Mouse (Mus musculus) ES-E14 (cell line): ENCODE measurements around the gene Pip4k2a. TPM values are rescaled to one million over a fixed set of nuclear protein-coding genes. Genes with fewer than 3 reads are reported as not detected.

Experiments
- DNase-seq: peaks from one replicate; pipeline ENCODE4 v3.0.0-alpha.2; 2013; ENCODE audit warnings: low read depth, low spot score
- H3K27ac ChIP-seq: 2 replicates; pipeline ENCODE4 v1.5.1; 2012; ENCODE audit warnings: low read depth, mild to moderate bottlenecking, low read length, moderate library complexity, mixed read lengths; ENCODE audit not compliant: poor library complexity, insufficient read depth, severe bottlenecking
- H3K36me3 ChIP-seq: 2 replicates; pipeline ENCODE4 v1.6.1; 2012; ENCODE audit warnings: mild to moderate bottlenecking, low read length, moderate library complexity, mixed read lengths; ENCODE audit not compliant: control insufficient read depth, poor library complexity, insufficient read depth, severe bottlenecking
- H3K4me1 ChIP-seq, 2 experiments: fragments of 150-350 bp in 1 of 2; sonication (generic) in 1 of 2; 2 replicates each; pipeline ENCODE4 v1.6.1; 2012; ENCODE audit warnings: low read length in 2 of 2, mild to moderate bottlenecking in 1 of 2, mixed read lengths in 1 of 2; ENCODE audit not compliant: control insufficient read depth in 2 of 2, insufficient read depth in 2 of 2, poor library complexity in 1 of 2
- H3K4me3 ChIP-seq, 2 experiments: fragments of 150-350 bp in 1 of 2; sonication (generic) in 1 of 2; 2 replicates each; pipeline ENCODE4 v1.5.1; 2012; ENCODE audit warnings: low read length in 2 of 2, low read depth in 1 of 2, mild to moderate bottlenecking in 1 of 2, mixed read lengths in 1 of 2; ENCODE audit not compliant: insufficient read depth in 1 of 2, poor library complexity in 1 of 2, severe bottlenecking in 1 of 2
- H3K9ac ChIP-seq: 2 replicates; pipeline ENCODE4 v1.6.1; 2012; ENCODE audit warnings: low read depth, mild to moderate bottlenecking, low read length, mixed read lengths; ENCODE audit not compliant: poor library complexity, insufficient read depth, severe bottlenecking
- H3K9me3 ChIP-seq: fragments of 150-350 bp; sonication (generic); 2 replicates; pipeline ENCODE4 v1.6.1; 2012; ENCODE audit warnings: low read depth, mild to moderate bottlenecking, low read length; ENCODE audit not compliant: control insufficient read depth, insufficient read depth
- CHD2 ChIP-seq: IDR thresholded peaks from 2 replicates; pipeline ENCODE4 v1.6.1; 2014; ENCODE audit warnings: mild to moderate bottlenecking, low read depth, low read length, inconsistent platforms
- HCFC1 ChIP-seq: IDR thresholded peaks from 2 replicates; pipeline ENCODE4 v1.6.1; 2012; ENCODE audit warnings: low read length, inconsistent platforms, borderline replicate concordance; ENCODE audit not compliant: insufficient read depth
- MAFK ChIP-seq: IDR thresholded peaks from 2 replicates; pipeline ENCODE4 v1.6.1; 2014; ENCODE audit warnings: mild to moderate bottlenecking, low read depth, low read length, inconsistent platforms; ENCODE audit not compliant: insufficient read depth
- ZC3H11A ChIP-seq: IDR thresholded peaks from 2 replicates; pipeline ENCODE4 v1.6.1; 2012; ENCODE audit warnings: low read depth, mild to moderate bottlenecking, inconsistent platforms, low read length, borderline replicate concordance
- ZNF384 ChIP-seq: IDR thresholded peaks from 2 replicates; pipeline ENCODE4 v1.6.1; 2012; ENCODE audit warnings: low read depth, low read length, inconsistent platforms
- in situ Hi-C, 2 experiments: fragments of 600-800 bp; cut with MboI; formaldehyde crosslinking; loops; one replicate each; pipeline ENCODE4 v1.15.1; 2025; ENCODE audit warnings: low sequenced_read_pairs in 2 of 2, inconsistent platforms in 1 of 2; ENCODE audit not compliant: unreplicated experiment in 2 of 2
- total RNA-seq: library from RNA; depleted of rRNA; stranded (reverse); fragments of 300-350 nt; gene quantifications from 2 replicates; pipeline ENCODE4 v1.2.3, GENCODE M21; 2012

Gene Pip4k2a
- total RNA-seq, 1 experiment, result 3.0 TPM

DNA sequence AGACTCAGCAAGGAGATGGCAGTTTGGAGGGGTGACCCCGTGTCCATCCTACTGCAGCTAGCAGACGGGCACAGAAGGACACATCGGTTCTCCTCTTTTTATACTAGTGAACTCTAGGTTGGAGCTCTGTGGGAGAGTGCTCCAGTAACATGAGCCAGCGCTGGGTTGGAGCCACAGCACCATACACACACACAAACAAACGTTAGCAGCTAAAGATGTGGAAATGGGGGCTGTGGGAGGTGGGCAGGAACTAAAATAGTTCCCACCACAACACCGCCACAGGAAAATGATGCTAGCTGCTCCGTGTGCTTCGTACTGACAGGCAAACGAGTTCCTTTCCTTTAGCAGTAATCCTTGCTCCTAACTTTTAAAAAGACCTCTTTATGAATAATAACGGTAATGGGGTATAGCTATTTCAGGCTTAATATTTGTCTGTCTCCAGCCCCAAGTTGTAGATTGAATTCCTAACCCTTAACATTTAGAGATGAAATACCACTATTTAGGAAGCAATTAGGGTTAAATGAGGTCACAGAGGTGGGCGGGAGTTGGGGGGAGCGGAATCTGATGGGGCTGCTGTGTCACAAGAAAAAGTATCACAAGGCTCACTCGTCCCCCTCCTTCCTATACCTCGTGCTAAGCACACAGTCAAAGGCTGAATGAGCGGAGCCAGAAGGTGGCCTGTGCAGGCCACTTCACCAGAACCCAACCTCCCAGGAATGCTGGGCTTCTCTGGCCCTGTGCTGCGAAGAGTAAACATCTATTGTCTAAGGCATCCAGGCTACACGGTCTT is 73.9 kb downstream of the Pip4k2a start:
- DNase-seq, result no peak
- H3K4me1 ChIP-seq, result peaks cover 0 to 5% of the 10 kb centered on the region in 2 experiments; a peak in 1 of 4 replicates
- no peaks in the 10 kb centered on the region for H3K36me3 ChIP-seq
- no peaks in the 10 kb centered on the region for H3K9me3 ChIP-seq
- TF ChIP-seq CHD2 (no peak), ZC3H11A (no peak), MAFK (no peak), ZNF384 (no peak), HCFC1 (no peak)
- no peak overlapping the region for H3K4me3 ChIP-seq
- no peak overlapping the region for H3K9ac ChIP-seq
- in situ Hi-C loops, result no loop called here
- H3K27ac ChIP-seq, result no peak overlapping the region

DNA sequence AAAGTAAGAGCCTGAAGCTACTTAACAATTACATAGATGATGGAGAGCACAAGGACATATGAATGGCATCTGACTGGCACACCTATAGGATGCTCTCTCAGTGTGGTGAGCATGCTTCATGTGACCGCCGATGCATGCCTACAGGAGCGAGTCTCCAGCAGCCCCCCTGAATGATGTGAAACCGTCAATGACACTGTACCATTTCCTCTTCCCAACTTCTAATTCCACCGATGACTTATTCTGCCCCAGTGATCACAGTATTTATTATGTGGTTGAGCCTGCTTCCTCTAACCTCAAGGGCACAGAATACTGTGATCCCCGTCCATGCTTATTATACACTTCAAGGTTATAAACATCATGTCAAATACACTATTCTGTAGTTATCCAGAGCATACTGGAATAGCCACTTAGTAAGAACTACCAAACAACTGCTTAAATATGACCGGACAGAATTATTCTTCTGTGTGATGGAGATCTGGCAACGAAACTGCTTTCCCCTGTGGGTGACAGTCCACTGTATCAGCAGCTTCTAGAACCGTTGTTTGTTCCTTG is 74.8 kb downstream of the Pip4k2a start:
- TF ChIP-seq MAFK (no peak), CHD2 (no peak), ZC3H11A (no peak)
- Histone ChIP-seq H3K4me3 (no peak overlapping the region), H3K4me1 (peaks cover 0 to 5% of the 10 kb centered on the region in 2 experiments; a peak in 1 of 4 replicates), H3K27ac (no peak overlapping the region), H3K9ac (no peak overlapping the region), H3K9me3 (no peaks in the 10 kb centered on the region), H3K36me3 (no peaks in the 10 kb centered on the region)
- in situ Hi-C loops, result no loop called here
- DNase-seq, result no peak

DNA sequence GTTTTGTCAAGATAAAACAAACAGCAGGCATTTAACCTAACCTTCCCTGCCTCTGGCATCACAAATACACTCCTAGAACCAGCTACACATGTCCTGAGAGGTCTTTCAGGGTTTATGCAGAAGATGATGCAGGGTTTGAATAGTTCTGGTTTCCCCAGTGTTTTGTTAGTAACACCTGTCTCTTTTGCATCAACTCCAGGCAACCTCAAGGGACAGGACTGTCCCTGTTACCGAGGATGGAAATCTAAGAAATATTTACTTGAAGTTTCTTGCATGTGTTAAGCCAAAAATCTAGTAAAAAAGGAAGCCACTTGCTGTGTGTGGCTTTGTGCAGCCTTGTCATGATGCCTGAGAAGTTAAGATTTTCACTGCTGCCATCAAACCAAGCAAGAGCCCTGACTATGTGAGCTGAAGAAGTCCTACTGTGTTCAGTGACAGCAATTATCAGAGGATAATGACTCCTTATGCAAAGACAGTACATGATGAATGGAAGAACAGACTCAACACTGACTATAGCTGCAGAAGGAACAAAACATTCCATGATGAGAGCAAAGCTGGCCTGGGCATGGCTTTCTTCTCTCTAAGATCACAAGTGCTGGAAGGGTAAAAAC is 76.3 kb downstream of the Pip4k2a start:
- H3K4me3 ChIP-seq, result no peak overlapping the region
- TF ChIP-seq MAFK, result no peak
- TF ChIP-seq CHD2, result no peak

DNA sequence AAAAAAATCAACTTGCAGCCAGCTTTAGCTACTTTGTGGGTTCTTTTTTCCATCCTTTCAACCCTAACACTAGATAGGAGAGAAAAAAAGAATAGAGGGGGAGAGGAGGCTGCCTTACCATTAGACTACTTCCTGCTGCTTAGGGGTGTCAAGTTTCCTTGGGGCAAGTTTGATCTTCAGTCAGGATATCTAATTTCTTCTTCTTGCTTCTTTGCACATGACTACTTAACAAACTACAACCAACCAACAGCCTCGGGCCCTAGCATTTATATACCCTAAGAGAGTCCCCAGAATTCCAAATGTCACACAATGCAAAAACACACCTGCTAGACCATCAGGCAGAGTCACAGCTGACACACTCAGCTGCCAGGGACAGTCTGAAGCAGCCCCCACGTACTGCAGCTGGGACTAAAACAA is 77.5 kb downstream of the Pip4k2a start:
- H3K27ac ChIP-seq, result no peak overlapping the region
- TF ChIP-seq HCFC1 (no peak), CHD2 (no peak), ZNF384 (no peak)
- H3K4me1 ChIP-seq, result no peaks in the 10 kb centered on the region
- no peak overlapping the region for H3K9ac ChIP-seq
- no peak for DNase-seq
- H3K4me3 ChIP-seq, result no peak overlapping the region
- no peaks in the 10 kb centered on the region for H3K36me3 ChIP-seq
- no peaks in the 10 kb centered on the region for H3K9me3 ChIP-seq
- in situ Hi-C loops, result no loop called here

More for the DNA sequence above, 76.3 kb downstream of the Pip4k2a start:
- Histone ChIP-seq H3K4me1 (peaks cover 0 to 5% of the 10 kb centered on the region in 2 experiments; a peak in 1 of 4 replicates), H3K9me3 (no peaks in the 10 kb centered on the region), H3K36me3 (no peaks in the 10 kb centered on the region), H3K9ac (no peak overlapping the region), H3K27ac (no peak overlapping the region)
- DNase-seq, result no peak
- in situ Hi-C loops, result no loop called here

DNA sequence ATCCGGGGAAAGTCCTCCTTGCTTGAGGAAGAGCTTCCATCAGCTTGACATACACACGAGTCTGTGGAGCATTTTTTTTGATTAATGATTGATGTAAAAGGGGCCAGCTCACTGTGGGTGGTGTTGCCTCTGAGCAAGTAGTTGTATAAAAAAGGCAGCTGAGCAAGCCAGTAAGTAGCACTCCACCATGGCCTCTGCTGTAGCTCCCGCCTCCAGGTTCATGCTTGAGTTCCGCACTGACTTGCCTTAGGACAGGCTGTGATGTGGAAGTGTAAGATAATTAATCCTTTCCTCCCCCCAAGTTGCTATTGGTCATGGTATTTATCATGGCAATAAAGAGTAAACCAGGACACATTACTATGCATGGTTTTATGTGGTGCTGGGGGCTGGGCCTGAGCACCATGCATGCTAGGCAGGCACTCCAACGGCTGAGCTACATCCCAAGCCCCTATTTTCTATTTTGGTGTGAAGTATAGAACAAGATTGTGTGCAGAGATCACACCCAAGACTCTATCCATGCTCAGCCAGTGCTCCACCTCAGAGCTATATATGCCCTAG is 78.0 kb downstream of the Pip4k2a start:
- TF ChIP-seq HCFC1 (no peak), ZNF384 (no peak), CHD2 (no peak), MAFK (no peak), ZC3H11A (no peak)
- Histone ChIP-seq H3K4me1 (no peaks in the 10 kb centered on the region), H3K9ac (no peak overlapping the region), H3K27ac (no peak overlapping the region), H3K9me3 (no peaks in the 10 kb centered on the region), H3K36me3 (no peaks in the 10 kb centered on the region), H3K4me3 (no peak overlapping the region)
- in situ Hi-C loops, result no loop called here
- no peak for DNase-seq
